Mouse (Mus musculus): ENCODE measurements around the gene Banp.

Banp gene

GRCm38 (mm10) chr8:122055321-122055720 is 105.8 kb downstream of the Banp start:
- in situ Hi-C loops (cut with MseI, MboI): no loop called here

DNA sequence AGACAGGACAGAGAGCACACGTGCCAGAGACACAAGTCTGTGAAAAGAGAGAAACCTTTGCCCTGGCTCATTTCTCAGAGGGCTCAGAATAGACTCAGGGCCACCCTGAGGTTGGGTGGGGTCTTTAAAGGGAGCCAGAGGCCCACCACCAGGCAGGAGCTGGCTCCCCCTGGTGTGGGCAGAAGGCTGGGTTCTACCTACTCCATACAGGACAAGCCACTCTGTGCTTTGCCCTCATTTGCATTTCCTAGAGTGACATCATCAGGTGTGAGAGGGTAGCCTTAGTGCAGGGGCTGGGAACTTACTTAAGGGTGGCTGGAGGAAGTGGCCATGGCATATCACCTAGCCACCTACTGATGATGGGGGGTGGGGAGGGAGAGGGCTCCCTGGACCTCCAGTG is 106.6 kb downstream of the Banp start:
- in situ Hi-C loops (cut with MseI, MboI): no loop called here

- in situ Hi-C loops (cut with MseI, MboI): no loop called here
These were observed 107.3 kb downstream of the Banp start for GRCm38 (mm10) chr8:122056882-122057281.

DNA sequence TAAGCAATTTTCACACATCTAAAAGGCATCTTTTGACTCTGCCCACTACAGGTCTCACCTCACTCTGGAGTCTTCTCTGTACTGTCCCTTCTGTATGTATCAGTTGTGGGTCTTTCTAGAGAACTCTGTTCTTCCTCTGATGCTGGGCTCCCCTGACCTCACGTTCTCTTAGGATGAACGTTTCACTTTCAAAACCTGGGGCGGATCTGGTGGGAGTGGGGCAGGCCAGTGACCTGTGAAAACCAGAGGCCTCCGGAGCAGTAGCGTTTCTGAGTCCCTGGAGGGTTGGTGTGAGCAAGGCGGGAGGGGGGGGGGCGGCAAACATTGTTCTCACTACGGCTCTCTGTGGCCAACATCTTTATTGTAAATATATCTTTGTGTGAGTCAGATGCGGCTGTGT is 109.0 kb downstream of the Banp start:
- in situ Hi-C loops (cut with MseI, MboI): no loop called here

- in situ Hi-C loops (cut with MseI, MboI): no loop called here
These were observed 109.4 kb downstream of the Banp start for GRCm38 (mm10) chr8:122058951-122059350.

DNA sequence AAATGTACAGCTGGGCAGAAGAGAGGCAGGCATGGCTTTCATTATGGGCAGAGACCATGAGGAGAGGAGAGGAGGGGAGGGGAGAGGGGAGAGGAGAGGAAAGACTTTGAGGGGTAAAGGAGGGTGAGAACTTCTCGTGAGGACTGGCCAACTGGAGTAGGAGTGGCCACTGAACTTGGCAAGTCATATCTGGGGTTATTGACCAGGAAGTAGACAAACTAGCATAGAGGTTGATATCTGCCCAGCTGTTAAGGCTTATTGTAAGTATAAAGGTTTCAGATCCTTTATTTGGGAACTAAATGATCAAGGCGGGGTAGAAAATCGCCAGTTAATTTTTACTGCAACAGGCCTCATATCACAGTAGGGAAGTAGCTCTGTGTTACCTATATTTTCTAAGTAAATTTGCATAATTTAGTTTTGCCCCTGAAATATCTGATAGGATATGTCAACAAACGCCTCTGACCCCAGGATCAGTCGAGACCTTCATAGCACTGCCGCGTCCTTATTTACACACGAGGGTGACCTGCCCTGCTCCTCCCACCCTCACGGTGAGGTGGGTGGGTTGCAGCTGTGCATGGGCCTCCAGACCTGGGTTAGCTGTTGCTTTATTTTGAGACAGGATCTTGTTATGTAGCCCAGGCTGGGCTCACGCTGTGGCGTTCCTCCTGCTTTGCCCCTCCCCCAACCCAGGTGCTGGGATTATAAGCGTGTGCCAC is 113.1 kb downstream of the Banp start:
- in situ Hi-C loops (cut with MseI, MboI): no loop called here

DNA sequence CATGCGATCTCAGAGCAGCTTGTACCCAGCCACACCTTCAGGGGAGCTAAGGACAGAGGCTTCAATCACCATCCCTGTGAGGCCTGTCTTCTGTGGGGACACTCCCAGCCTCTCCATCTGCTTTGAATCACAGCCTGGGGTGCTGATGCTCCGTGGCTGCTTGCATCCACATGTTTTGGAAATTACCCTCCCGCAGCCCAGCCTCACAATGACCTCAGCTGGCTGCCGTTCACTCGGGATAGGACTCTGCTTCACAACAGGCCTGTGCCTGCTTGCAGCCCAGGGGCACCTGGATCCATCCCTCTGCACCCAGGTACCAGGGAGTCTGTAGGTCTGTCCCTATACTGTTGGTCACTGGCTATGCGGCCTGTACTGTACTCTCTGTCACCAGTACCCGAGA is 114.8 kb downstream of the Banp start:
- in situ Hi-C loops (cut with MseI, MboI): no loop called here

- in situ Hi-C loops (cut with MseI, MboI): no loop called here
These were observed 118.4 kb downstream of the Banp start for GRCm38 (mm10) chr8:122067783-122068505.

DNA sequence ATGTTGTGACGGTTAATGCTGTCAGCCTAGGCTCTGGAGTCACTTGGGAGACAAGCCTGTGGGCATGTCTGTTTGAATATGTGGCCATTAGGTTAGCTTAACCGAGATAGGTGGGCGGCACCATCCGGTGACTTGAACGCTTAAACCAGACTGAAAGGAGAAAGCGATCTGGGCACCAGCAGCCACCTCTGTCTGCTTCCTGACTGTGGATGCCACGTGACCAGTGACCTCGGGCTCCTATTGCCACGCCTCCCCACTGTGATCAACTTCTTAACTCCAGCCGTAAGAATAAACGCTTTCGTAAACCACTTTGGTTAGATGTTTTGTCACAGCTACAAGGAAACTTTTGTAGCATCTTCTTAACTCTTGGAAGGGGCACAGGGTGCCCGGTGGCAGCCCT is 119.1 kb downstream of the Banp start:
- in situ Hi-C loops (cut with MseI, MboI): no loop called here

GRCm38 (mm10) chr8:122069281-122069680 is 119.7 kb downstream of the Banp start:
- in situ Hi-C loops (cut with MseI, MboI): no loop called here

DNA sequence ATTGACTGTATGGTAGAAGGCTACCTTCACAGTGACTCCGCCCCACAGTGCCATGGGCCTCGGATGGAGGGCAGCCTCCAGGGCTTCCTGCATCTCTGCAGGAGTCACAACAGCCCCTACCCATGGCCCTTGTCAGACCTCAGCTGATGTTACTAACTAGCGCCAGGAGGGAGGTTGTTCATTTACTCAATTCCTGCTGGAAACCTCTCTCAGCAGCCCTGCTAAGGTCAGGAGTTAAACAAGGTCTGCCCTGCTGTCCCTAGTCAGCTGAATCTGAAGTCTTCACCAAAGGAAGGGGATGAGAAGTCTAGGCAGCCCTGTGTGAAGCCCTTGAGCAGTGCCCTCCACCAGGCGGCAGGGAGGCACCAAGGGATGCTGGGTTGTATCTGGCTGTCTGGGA is 121.6 kb downstream of the Banp start:
- in situ Hi-C loops (cut with MseI, MboI): no loop called here

DNA sequence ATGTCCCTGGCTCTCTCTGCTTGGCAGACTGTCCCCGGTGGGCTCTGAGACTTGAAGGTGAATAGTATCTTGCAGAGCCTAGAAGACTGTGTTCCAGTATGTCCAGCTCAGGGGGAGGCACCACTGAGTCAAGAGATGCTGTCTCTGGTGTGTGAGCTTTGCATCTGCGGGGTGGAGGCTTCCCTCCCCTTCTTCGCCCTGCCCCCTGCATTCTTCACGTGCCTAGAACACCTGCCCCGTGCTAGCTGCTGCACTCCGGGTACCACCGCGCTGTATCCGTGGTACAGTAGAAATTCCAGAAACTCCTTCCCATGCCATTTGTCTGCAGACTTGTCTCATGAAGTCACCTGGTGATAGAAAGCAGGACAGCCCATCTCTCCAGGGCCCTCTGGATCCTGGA is 124.4 kb downstream of the Banp start:
- in situ Hi-C loops (cut with MseI, MboI): no loop called here

DNA sequence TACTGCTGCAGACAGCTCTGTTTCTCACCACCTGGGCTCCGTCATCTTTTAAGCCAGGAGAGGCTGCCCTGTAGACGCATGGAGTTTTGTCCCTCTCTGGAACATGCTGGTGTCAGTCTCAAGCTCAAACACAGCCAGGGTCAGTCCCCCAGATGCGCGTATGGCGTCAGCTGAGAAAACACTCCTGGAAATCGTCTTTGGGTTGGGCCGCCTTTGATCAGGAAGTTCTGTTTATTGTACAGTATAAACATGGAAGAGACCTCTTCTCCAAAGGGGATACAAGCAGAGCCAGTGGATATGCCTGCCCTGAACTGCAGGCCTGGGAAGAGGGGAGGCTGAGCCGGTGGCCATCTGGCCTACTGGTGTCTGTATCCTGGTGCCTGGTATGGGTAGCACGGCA is 124.9 kb downstream of the Banp start:
- in situ Hi-C loops (cut with MseI, MboI): no loop called here

- in situ Hi-C loops (cut with MseI, MboI): no loop called here
These were observed 125.4 kb downstream of the Banp start for GRCm38 (mm10) chr8:122074977-122075376.

GRCm38 (mm10) chr8:122076183-122076842 is 126.8 kb downstream of the Banp start:
- in situ Hi-C loops (cut with MseI, MboI): no loop called here

DNA sequence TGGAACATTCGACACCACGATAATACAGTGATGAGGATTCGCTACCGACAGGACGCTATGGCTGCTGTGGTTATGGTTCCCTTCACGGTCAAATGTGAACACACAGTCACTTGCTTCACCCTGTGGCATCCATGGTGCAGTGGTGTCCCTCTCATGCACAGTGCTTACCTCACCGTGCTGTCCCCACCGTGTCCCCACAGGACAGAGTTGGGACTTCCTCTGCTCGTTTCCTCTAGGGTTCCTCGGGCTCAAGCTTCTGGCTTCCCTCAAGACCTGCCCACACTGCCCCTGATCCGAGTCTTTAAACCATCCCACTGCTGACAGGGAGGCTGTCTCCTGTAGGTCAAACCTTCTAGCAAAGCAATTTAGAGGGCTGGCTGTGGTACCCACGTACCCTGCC is 128.8 kb downstream of the Banp start:
- in situ Hi-C loops (cut with MseI, MboI): no loop called here
